Mouse (Mus musculus) spleen, adult 2 months (tissue): ENCODE data around the gene Alg14.

Experiments used
- CTCF ChIP-seq: fragments of 200-500 bp; IDR thresholded peaks from 2 replicates; pipeline ENCODE4 v1.5.1; 2011; ENCODE audit warnings: mild to moderate bottlenecking, inconsistent platforms; ENCODE audit not compliant: insufficient read depth, insufficient read length, insufficient replicate concordance; ENCODE audit errors: extremely low read depth
- POLR2A ChIP-seq: fragments of 200-500 bp; IDR thresholded peaks from 2 replicates; pipeline ENCODE4 v1.6.1; 2011; ENCODE audit warnings: low read depth, low read length, inconsistent platforms

DNA sequence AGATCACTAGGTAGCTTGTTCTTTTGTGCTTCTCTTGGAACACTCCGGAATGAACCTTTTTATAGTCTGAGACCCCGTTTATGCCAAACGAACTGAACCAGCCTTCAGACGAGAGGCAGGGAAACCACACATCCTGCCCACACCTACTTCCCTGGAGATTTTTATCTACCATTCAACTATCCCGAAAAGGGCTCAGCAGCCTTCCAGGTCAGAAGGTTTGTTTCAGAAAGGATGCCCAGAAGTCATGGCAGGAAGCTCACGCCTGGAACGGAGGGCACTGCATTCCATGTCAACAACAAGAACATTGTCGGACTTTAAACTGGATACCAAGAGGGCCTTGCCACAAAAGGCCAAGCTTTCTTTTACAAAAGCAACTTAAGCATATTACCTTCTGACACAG lies 73.6 kb downstream of the Alg14 start:
- TF ChIP-seq POLR2A: no peak
- no peak for TF ChIP-seq CTCF
